Mouse (Mus musculus) testis, adult 2 months (tissue): ENCODE results near the gene Cntnap2. TPM values are rescaled to one million over a fixed set of nuclear protein-coding genes. Genes with fewer than 3 reads are reported as not detected.
"Not testable (repeated sequence)": the region's sequence is repeated elsewhere in the genome, so short reads cannot be mapped to it uniquely, and the experiment has no call there.

Source experiments
- H3K27ac ChIP-seq: fragments of 200-500 bp; 2 replicates; pipeline ENCODE4 v1.5.1; 2012; ENCODE audit warnings: low read depth, low read length; ENCODE audit not compliant: control insufficient read depth, insufficient read depth
- H3K27me3 ChIP-seq: fragments of 200-500 bp; 2 replicates; pipeline ENCODE4 v1.6.1; 2012; ENCODE audit warnings: mild to moderate bottlenecking, low read length, moderate library complexity; ENCODE audit not compliant: control insufficient read depth, insufficient read depth
- H3K36me3 ChIP-seq: fragments of 200-500 bp; 2 replicates; pipeline ENCODE4 v1.6.1; 2012; ENCODE audit warnings: mild to moderate bottlenecking, low read length; ENCODE audit not compliant: control insufficient read depth, insufficient read depth
- H3K4me1 ChIP-seq: fragments of 200-500 bp; 2 replicates; pipeline ENCODE4 v1.6.1; 2012; ENCODE audit warnings: low read length; ENCODE audit not compliant: control insufficient read depth, insufficient read depth
- H3K4me3 ChIP-seq: fragments of 200-500 bp; 2 replicates; pipeline ENCODE4 v1.5.1; 2012; ENCODE audit warnings: low read depth, mild to moderate bottlenecking, low read length, moderate library complexity, mixed read lengths; ENCODE audit not compliant: control insufficient read depth
- CTCF ChIP-seq: fragments of 200-500 bp; IDR thresholded peaks from 2 replicates; pipeline ENCODE4 v1.5.1; 2012; ENCODE audit warnings: low read depth, mild to moderate bottlenecking, inconsistent platforms, low read length, moderate library complexity; ENCODE audit not compliant: control insufficient read depth, insufficient read depth, insufficient replicate concordance
- POLR2A ChIP-seq: fragments of 200-500 bp; IDR thresholded peaks from 2 replicates; pipeline ENCODE4 v1.6.1; 2012; ENCODE audit warnings: low read depth, mild to moderate bottlenecking, inconsistent platforms, low read length, moderate library complexity; ENCODE audit not compliant: control insufficient read depth
- polyA plus RNA-seq: library from polyadenylated mRNA; depleted of rRNA; stranded (reverse); fragments of >200 nt; gene quantifications from 2 replicates; pipeline ENCODE4 v1.2.3, GENCODE M21; 2012

Cntnap2 gene
- polyA plus RNA-seq, 1 experiment = 49.6 TPM

GRCm38 (mm10) chr6:47197570-47197969 lies 2138.4 kb downstream of the Cntnap2 start:
- no peak for TF ChIP-seq CTCF
- no peak for TF ChIP-seq POLR2A
- H3K4me1 ChIP-seq = no peaks in the 10 kb centered on the region
- H3K27me3 ChIP-seq = no peaks in the 10 kb centered on the region
- no peak overlapping the region for H3K27ac ChIP-seq
- no peaks in the 10 kb centered on the region for H3K36me3 ChIP-seq
- no peak overlapping the region for H3K4me3 ChIP-seq

DNA sequence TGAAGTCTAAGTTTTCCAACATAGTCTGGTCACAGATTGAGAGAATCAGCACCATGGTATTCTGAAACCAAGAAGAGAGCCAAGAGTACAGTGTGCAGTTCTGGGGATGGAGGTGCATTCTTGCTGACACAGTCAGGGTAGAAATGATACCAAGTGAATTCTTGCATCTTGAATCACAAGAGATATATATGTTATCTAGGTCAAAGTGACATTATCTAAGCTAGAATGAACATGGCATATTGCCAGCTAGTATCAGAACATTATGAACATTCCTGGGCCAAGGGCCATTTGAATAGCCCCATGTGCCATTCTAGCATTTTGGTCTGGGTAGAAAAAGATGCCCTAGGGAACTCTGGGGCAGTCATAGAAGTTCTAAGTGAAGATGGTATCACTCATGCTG lies 2141.5 kb downstream of the Cntnap2 start:
- H3K27me3 ChIP-seq = no peaks in the 10 kb centered on the region
- TF ChIP-seq CTCF (no peak), POLR2A (no peak)
- no peak overlapping the region for H3K27ac ChIP-seq
- no peaks in the 10 kb centered on the region for H3K36me3 ChIP-seq
- no peaks in the 10 kb centered on the region for H3K4me1 ChIP-seq
- H3K4me3 ChIP-seq = no peak overlapping the region

- no peak for TF ChIP-seq CTCF
- TF ChIP-seq POLR2A = no peak
- H3K36me3 ChIP-seq = no peaks in the 10 kb centered on the region
- H3K27ac ChIP-seq = no peak overlapping the region
- no peaks in the 10 kb centered on the region for H3K27me3 ChIP-seq
- H3K4me3 ChIP-seq = no peak overlapping the region
- no peaks in the 10 kb centered on the region for H3K4me1 ChIP-seq
Observed at GRCm38 (mm10) chr6:47208031-47208430, 2148.9 kb downstream of the Cntnap2 start.

DNA sequence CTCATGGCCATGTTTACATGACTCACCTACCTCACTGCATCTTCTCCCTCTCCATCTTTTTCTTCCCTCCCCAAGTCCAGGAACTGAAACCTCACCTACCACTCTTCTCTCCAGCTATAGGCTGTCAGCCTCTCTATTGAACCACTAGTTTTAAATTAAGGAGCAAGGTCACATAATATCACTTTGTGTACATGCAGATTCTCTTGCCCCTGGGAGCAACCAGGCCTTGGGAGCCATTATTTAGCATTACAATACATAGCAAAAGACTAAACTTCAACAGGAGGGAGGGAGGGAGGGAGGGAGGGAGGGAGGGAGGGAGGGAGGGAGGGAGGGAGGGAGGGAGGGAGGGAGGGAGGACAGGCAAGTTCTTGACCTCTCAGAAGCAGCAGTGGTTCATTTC lies 2155.6 kb downstream of the Cntnap2 start:
- H3K4me1 ChIP-seq = no peaks in the 10 kb centered on the region
- H3K27ac ChIP-seq = no peak overlapping the region
- no peak for TF ChIP-seq POLR2A
- TF ChIP-seq CTCF = no peak
- H3K36me3 ChIP-seq = no peaks in the 10 kb centered on the region
- no peaks in the 10 kb centered on the region for H3K27me3 ChIP-seq
- H3K4me3 ChIP-seq = no peak overlapping the region

- H3K27ac ChIP-seq, H3K27me3 ChIP-seq, H3K4me1 ChIP-seq, H3K4me3 ChIP-seq, H3K36me3 ChIP-seq: not testable (repeated sequence)
Observed at GRCm38 (mm10) chr6:47223578-47223977, 2164.4 kb downstream of the Cntnap2 start.

- H3K4me3 ChIP-seq, H3K27me3 ChIP-seq, H3K36me3 ChIP-seq, H3K27ac ChIP-seq, H3K4me1 ChIP-seq: not testable (repeated sequence)
Observed at GRCm38 (mm10) chr6:47225391-47225790, 2166.2 kb downstream of the Cntnap2 start.

GRCm38 (mm10) chr6:47227601-47228000 lies 2168.4 kb downstream of the Cntnap2 start:
- no peak for TF ChIP-seq CTCF
- no peak for TF ChIP-seq POLR2A
- Histone ChIP-seq H3K27ac (no peak overlapping the region), H3K4me1 (no peaks in the 10 kb centered on the region), H3K4me3 (no peak overlapping the region), H3K36me3 (no peaks in the 10 kb centered on the region), H3K27me3 (no peaks in the 10 kb centered on the region)

DNA sequence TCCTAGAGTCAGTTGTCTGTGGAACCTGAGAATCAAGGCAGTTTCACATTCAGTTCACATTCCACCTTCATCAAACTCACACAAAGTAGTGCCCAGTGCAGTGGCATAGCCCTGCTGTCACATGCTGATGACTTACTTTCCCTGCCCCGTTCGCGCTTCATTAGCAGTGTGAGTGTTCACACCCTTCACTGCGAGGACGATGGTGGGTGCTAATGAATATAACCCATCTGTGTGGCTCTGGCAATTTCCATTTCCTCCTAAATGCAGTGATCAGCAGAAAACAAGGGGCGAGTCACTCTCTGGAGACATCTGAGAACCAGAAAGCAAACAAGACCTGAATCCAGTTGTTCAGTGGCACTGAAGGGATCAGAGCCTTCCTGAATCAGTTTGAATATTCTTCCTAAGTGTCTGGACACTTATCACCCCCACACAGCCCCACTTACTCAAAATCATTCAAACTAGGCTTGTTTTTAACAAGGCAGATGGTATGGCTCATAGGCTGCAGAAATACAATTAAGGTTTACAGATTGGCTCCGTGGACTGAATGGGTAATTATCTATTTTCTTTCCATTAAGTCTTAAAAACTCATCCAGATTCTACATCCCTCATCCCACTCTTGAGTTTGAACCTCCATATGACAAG lies 2169.6 kb downstream of the Cntnap2 start:
- H3K27me3 ChIP-seq = no peaks in the 10 kb centered on the region
- H3K27ac ChIP-seq = no peak overlapping the region
- TF ChIP-seq POLR2A (no peak), CTCF (no peak)
- no peaks in the 10 kb centered on the region for H3K36me3 ChIP-seq
- H3K4me3 ChIP-seq = no peak overlapping the region
- no peaks in the 10 kb centered on the region for H3K4me1 ChIP-seq
